Mouse (Mus musculus): Measurements from ENCODE around the gene Ntsr2.

GRCm38 (mm10) chr12:16644698-16645097, 8.5 kb upstream of the Ntsr2 start:
- TF ChIP-seq POLR2A (IDR thresholded peaks at IDR 0.05; ENCODE audit: low read depth, low read length) (no peak), ZMIZ1 (IDR thresholded peaks at IDR 0.05; ENCODE audit: low read depth, low read length) (no peak), CTCF (conservative IDR thresholded peaks at IDR 0.05 in 1 of 2, IDR thresholded peaks at IDR 0.05 in 1 of 2; ENCODE audit: low read depth in 2 of 2, low read length in 2 of 2) (no peak), E2F4 (IDR thresholded peaks at IDR 0.05; ENCODE audit: insufficient replicate concordance, low read depth, low read length) (no peak), USF1 (IDR thresholded peaks at IDR 0.05; ENCODE audit: low read depth, low read length) (no peak), KAT2A (IDR thresholded peaks at IDR 0.05; ENCODE audit: insufficient replicate concordance, low read length) (no peak), EP300 (IDR thresholded peaks at IDR 0.05; ENCODE audit: low read length) (no peak), MAX (IDR thresholded peaks at IDR 0.05; ENCODE audit: low read length) (no peak), SIN3A (IDR thresholded peaks at IDR 0.05; ENCODE audit: low read length) (no peak), ETS1 (conservative IDR thresholded peaks at IDR 0.05; ENCODE audit: low read depth, low read length) (no peak)

Measured in CH12.LX (cell line).